Mouse (Mus musculus) yolk sac, embryonic 10.5 days (tissue): ENCODE data around the gene Anln.
A peak's percentile ranks its signal among the peaks of the same experiment; 100 is the strongest.
"Not testable (repeated sequence)": the region's sequence is repeated elsewhere in the genome, so short reads cannot be mapped to it uniquely, and the experiment has no call there.

Experiments used
- DNase-seq: peaks from one replicate; pipeline ENCODE4 v3.0.0-alpha.2; 2017; ENCODE audit warnings: low spot score

The Anln gene

DNA sequence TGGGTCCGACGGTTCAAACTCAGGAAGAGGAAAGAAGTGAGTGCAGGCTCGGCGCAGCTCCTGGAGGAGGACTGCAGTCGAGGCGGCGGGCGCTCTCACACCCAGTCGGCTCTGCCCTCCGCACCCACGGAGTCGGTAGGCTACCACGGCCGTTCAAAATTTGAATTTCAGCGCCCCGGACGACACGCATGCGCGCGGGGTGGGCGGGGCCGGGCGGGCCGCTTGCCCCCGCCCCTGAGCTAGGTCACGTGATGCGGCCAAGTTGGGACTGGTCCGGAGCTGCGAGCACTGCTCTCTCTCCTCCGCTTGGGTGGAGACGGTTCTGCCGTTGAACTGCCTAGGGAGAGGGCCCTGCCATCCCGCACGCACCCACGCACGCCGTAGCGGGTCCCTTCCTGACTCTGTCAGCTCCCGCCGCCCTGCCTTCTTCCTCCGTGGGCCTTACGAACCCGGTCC, at the start of gene Anln:
Anln (minus strand) TSS at position 168 of the 456 bp plus-strand sequence.
- peak; percentile 96 for DNase-seq

DNA sequence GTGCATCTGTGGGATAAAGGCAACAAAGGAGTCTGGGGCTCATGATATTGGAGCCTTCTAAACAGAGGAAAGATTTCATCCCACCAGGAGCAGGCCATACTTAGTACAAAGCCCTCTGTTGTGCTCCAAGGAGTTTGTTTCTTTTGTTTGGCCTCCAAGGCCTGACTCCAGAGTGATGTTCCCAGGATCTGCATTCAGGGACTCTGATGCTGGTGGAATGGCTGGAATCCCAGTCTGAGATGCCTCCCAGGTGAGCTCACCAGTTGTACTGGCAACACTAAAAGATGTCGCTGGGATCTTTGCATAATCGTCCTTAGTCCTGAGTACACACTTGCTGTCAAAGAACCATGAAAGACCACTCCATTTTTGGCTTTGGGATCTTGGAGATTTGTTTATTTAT, 45.1 kb upstream of the Anln start:
- DNase-seq = no peak

DNA sequence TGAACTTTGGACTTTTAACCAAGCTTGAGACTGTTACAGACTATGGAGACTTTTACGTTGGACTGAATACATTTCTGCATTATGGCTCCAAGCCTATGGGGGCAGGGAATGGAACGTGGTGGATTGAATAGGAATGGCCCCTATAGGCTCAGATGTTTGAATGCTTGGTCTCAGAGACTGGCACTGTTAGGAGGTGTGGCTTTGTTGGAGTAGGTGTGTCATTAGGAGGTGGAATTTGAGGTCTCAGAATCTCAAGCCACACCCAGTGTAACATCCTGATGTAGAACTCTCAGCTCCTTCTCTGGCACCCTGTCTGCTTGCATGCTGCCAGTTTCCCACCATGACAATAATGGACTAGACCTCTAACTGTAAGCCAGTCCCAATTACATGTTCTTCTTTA, 44.2 kb upstream of the Anln start:
- DNase-seq = no peak

DNA sequence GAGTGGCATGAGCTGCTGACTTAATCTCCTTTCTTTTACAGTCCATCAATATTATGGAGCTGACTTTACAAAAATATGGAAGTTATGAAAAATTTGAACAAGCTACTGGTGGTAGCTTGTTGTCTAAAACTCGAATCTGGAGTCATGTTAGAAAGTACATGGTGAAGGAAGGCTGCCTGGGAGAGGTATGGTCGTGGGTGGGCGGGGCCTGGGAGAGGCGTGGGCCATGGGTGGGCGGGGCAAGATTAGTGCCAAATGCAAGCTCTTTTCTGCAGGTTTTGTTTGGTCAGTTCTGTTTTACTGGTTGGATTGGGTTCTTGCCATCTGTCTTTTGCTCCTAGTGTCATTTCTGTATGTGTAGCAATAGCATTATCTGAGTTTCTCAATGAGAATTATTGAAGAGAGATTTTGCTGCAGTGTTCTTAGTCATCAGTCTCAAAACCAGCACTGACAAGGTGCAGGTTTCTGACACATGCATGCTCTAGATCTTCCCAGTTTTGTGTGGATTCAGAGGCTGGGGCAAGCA, 41.4 kb upstream of the Anln start:
- DNase-seq = no peak

DNA sequence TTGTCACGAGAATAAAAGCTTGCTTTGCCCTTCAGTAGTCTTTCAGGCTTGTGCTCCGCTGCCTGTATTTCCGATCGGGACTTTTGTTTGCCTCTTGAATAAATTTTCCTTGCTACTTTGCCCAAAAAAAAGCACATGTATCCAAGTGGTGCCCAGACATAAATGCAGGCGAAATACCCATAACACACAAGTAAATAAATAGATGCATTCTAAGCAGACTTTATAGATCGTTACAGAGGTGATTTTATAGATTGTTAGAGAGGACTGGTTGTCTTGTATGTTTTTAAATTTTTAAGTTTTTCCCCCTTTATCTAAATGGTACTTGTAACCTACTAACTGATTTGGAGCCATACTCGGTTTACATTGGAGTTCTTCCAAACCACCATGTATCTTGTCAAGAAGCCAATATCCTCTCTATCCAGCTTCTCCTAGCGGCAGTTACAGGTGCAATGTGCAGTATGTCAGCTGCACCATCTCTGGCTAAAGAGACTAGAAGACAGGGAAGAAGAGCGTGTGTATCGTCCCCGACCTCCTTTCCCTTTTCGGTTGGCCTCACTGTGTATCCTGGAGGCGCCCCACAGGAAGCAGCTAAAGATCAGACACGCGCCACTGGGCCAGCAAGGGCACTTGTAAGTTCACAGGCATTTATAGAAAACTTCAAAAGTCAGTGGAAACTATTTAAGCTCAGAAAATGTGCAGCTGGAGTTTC, 40.7 kb upstream of the Anln start:
- DNase-seq = no peak

DNA sequence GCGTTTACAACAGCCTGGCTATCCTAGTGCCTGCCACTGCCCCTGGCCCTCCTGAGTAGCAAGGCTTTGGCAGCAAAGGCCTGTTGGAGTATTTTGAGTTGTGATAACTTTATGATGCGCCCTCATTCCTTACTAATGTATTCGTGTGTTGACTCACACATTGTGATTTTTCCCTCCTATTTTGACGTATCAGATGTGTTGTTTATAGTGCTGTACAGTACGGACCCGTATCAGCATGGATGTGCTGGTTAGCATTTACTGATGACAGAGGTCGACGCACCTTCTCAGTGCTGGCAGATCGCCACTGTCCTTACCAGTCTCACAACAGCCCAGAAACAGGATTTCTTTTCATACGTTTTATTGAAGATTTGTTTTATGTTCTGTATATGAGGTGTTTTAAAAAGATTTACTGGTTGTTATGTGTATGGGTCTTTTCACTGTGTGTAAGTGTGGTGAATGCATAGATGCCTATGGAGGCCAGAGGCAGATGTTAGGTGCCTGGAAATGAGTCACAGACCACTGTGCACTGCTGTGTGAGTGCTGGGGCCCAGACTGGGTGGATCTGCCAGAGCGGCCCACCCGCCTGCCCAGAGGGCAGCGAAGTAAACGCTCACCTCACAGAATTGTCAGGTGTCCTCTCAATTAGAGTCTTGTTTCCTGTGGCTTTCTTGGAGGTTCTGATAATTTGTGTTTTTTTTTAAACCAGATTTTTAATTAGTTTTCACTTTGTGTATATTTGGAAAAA, 39.9 kb upstream of the Anln start:
- no peak for DNase-seq

DNA sequence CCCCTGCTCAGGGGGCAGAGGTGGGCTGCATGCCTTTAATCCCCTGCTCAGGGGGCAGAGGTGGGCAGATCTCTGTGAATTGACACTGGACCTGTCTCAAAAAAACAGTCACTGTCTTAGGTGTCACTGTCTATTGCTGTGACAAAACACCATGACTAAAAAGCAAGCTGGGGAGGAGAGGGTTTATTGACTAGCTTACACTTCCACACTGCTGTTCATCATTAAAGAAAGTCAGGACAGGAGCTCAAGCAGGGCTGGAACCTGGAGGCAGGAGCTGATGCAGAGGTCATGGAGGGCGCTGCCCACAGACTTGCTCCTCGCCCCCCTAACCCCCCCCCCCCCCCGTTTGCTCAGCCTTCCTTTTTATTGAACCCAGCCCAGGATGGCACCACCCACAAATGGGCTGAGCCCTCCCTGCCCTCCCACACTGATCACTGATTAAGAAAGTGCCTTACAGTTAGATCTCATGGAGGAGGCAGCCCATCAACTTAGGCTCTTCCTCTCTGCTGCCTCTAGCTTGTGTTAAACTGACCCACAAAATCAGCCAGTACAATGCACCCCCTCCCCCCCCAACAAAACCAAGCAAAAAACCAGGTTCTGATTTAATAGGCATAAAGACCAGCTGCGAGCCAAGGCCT, 39.2 kb upstream of the Anln start:
- DNase-seq = no peak

DNA sequence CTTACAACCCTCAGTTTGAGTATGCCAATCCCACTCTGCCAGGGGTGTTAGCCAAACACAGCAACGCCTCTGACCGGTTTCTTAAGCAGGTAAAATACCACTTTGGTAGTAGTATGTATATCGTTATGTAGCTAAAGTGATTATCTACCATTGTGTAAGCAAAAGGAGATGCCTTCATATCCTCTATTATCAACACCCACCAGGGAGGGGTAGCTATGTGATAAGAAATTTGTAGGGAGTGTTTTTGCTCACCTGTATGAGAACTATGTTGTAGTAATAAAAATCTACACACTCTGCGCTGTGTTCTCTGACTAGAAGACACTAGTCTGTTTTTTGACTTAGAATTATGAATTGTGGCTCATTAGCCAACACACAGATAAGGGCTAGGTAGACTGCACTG, 35.7 kb upstream of the Anln start:
- no peak for DNase-seq

DNA sequence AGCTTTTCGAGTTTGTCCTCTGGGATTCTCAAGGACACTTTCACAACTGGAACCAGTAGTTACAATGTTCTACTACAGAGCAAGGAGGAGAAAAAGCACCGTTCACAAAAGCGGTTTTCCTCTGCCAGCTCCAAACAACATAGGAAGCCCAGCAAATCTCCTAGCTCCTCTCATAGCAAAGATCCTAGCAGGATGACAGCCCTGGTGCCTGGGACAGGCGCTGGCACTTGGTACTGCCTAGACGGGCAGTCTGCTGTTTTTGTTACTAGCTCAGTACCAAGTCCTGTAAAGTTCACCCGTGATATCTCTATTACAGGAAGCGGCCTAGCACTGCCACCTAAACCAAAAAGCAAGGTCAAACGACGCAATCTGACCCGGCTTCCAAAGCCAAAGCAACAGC, 35.2 kb upstream of the Anln start:
- no peak for DNase-seq

DNA sequence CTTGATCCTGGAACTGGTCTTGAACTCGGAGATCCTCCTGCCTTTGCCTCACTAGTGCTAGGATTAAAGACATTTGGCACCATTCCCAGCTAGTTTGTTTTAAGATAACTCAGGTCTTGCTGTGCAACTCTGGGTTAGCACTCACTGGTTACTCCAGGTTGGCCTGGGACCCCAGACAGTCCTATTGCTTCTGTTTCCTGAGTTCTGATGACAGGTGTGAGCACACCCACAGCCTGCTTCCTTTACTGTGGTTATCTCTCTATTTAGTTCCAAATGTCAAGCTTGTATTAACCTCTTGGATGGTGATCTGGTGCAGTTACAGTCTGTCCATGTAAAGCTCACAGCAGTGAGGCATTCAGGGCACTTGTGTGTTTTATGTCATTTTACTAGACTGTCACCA, 34.5 kb upstream of the Anln start:
- no peak for DNase-seq

DNA sequence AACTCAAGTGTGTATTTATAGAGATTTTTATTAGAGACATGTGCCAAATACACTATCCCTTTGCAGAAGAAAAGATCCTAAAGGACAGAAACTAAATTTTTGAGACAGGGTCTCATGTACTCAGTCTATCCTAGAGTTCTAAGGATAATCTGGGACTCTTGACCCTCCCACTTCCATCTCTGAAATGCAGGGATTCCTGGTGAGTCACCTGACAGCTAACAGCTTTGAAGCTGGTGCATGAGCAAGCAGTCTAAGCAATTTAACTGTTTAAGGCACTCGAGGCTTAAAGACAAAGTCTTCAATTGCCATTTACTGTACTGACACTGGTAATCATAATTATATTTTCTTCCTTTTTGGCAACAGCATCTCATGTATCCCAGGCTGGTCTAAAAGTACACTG, 33.6 kb upstream of the Anln start:
- DNase-seq = no peak

DNA sequence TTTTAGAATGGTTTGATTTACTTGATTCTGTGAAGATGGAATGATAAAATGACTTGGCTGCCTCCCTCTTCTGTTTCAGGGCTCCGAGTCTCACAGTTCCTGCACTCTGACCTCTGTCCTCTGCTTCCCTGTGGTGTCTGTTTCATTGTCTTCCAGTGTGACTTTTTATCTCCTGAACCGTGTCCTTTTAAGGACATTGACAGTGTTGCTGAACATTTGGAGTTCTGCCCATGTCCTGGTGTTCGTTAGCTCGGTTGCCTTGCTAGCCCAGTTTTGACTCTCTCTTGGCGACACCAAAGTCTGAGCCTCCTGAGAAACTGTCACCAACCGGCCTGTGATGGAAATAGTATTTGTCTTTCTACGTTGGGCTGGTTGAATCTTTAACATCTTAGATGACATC, 31.5 kb upstream of the Anln start:
- peak; percentile 53 for DNase-seq

DNA sequence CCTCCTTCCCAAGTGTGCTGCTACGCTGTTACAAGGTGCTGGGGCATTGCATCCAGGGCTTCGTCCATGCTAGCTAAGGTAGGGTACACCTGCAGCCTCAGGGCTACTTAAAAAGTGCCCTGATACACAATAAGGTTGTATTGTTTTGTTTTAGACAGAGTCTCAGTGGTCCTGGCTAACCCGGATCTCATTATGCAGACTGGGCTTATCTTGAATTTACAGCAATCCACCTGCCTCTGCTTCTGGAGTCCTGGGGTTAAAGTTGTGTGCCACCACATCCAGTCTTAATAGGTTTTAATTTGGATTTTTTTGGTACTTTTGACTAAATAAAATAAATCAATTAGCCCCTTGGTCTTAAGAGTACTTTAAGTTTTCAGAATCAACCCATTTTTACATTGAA, 30.9 kb upstream of the Anln start:
- DNase-seq = no peak

DNA sequence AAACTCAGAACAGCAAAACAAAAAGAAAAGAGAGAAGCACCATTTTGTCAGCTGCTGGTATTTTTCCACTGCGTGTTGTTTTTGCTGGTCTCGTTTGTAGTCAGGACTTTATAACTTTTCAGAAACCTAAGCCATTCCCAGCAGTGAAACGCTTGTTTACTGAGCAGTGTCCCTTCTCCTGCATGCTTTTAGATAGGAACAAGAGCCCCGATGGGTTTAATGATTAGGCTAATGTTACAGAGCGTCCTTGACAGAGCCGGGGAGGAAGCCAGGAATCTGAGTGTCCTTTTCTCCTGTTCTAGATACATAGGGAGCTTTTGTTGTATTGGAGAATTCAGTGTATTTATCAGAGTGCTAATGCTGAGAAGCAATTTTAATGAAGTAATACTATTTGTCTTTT, 28.6 kb upstream of the Anln start:
- peak; percentile 38 for DNase-seq

DNA sequence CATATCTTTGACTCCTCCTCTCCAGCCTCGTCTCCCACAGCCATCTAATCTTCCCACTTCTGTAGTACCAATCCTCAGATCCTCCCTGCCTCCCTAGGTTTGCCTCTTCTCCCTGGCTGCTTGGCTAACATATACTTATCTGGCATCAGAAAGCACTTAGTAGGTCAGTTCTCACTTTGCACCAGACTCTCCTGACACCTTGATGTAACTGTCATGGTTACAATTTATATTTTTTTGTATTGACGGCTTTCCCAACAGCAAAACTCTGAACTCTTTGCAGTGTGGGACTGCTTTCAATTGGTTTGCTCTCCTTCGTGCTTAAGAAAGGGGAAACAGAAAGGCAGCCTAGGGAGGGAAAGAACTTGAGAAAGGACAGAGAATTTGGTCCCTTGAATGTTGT, 27.2 kb upstream of the Anln start:
- no peak for DNase-seq

DNA sequence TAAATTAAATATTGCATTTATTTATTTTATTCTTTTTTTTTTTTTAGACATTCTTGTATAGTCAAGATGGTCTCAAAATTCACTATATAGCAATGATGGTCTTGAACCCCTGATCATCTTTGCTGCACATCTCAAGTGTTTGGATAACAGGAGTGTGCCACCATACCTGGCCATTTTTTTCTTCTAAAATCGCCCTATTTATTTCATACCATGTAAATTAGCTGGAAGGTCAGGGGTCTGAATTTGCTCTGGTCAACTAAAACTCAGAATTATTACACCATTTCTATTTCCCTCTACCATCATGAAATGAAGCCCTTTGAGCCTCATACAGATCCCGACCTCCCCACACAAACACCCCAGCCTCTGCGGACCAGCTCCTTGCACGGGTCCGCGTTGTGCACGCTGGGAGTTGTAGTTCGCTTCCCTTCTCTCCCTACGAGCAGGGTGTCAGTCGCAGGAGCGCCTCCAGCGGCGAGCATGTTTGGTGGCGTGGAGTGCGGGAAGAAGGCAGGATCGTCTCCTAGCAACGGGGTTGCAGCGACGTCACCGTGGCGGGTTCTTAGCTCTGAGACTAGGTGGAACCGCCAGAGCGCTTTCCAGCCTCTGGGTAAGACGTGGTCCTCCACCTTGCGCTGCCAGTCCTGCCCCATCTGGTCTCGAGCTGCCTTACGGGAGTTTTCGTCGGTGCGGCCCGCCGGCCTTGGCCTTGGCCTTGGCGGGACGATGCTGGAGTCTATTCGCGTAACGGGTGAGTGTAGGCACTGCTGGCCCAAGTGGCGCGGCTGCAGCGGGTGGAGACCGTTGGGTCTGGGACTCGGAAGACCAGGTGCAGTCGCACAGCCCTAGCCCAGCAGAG, 22.2 kb upstream of the Anln start, which contains the start of gene 9530077C05Rik:
9530077C05Rik (plus strand) TSS at position 512 of the 856 bp plus-strand sequence.
- DNase-seq = peak; percentile 95

DNA sequence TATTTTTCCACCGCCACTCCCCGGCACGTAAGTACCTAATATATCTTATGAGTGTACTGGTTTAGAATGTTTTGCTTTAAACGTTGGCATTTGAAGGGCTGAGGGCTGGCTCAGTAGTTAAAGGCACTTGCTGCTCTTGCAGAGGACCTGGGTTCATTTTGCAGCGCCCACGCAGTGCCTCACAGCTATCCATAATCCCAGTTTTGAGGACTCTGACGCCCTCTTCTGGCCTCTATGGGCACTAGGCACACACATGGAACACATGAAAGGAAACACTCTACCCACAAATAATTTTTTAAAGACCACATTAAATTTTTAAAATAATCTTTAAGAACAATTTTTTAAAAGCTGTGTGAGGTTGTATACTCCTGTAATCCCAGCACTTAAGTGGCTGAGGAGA, 20.5 kb upstream of the Anln start:
- no peak for DNase-seq

DNA sequence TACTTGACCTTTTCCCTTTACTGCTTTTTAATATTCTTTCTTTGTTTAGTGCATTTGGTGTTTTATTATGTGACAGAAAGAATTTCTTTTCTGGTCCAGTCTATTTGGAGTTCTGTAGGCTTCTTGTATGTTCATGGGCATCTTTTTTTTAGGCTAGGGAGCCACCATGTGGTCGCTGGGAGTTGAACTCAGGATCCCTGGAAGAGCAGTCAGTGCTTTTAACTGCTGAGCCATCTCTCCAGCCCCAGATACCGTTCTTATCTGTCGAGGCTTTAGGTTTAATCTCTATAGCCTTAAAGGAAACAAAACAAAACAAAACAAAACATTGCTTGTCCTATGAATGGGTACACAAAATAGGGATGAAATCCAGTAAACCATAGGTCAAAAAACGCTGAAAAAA, 19.4 kb upstream of the Anln start:
- not testable (repeated sequence) for DNase-seq

DNA sequence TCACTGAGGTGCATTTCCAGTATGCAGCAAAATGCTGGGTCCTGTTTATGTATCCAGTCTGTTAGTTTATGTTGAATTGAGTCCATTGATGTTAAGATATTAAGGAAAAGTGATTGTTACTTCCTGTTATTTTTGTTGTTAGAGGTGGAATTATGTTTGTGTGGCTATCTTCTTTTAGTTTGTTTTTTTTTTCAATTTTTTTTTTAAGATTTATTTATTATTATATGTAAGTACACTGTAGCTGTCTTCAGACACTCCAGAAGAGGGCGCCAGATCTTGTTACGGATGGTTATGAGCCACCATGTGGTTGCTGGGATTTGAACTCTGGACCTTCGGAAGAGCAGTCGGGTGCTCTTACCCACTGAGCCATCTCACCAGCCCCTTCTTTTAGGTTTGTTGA, 18.6 kb upstream of the Anln start:
- not testable (repeated sequence) for DNase-seq

DNA sequence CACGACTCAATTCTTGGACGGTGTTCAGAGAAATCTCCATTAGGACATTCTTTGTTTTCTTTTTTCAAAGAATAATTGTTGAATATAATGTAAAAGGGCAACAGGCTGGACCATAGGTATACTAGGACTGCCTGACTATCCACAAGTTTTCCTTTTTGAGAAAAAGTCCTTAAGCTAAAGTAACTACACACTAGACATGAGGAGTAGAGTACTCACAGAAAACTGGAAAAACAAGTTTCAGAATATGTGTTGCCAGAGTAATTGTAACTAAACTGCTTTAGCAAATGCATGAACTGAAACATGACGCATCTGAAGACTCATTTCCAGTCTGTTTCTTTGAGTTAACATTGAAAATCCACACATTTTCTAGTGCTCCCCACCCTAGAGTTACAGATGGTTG, 16.4 kb upstream of the Anln start:
- no peak for DNase-seq

DNA sequence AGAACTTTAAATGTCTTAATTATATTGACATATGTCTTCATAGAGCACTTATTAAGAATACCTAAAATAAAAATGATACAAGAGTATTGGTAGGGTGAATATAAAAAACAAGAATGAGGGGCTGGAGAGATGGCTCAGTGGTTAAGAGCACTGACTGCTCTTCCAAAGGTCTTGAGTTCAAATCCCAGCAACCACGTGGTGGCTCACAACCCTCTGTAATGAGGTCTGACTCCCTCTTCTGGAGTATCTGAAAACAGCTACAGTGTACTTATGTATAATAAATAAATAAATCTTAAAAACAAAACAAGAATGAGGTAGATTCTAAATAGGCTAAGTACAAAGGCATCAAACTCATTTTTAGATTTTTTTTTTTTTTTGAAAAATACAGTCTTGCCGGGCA, 14.5 kb upstream of the Anln start:
- DNase-seq = not testable (repeated sequence)

DNA sequence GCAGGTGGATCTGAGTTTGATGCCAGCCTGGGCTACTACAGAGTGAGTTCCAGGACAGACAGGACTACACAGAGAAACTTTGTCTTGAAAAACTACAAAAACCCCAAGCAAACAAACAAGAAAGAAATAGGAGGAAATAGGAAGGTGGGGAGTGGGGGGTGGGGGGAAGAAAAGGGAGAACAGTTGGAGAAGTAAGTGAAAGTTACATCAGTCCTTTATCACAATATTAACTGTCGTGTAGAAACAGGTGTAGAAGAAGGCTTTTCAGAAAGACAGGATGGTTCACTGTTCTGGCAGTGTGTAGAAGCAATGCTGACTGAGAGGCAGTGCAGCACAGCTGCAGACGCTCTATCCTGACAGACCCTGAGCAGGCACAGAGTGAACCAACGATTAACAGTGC, 14.0 kb upstream of the Anln start:
- DNase-seq = no peak
